Mouse (Mus musculus) forebrain, embryonic 14.5 days (tissue): ENCODE data around the gene Fbxo9. TPM values are rescaled to one million over a fixed set of nuclear protein-coding genes. Genes with fewer than 3 reads are reported as not detected.

Experiments used
- ATAC-seq: fragments of 200-750 bp; cut with Nextera tagmentation; 2 replicates; pipeline ENCODE4 v1.8.0; 2017; ENCODE audit warnings: mild to moderate bottlenecking, moderate library complexity
- DNase-seq: peaks from one replicate; pipeline ENCODE4 v3.0.0-alpha.2; 2015; ENCODE audit warnings: low spot score
- H3K27ac ChIP-seq: fragments of 300-500 bp; sonication (generic); 2 replicates; pipeline ENCODE4 v1.5.1; 2014; ENCODE audit warnings: low read depth, mild to moderate bottlenecking, control low read depth, low read length, moderate library complexity
- H3K27me3 ChIP-seq: fragments of 300-500 bp; sonication (generic); replicated peaks from 2 replicates; pipeline ENCODE4 v1.6.1; 2014; ENCODE audit warnings: low read length, control low read depth, mixed read lengths; ENCODE audit not compliant: control insufficient read depth, insufficient read depth
- H3K36me3 ChIP-seq: fragments of 300-500 bp; sonication (generic); 2 replicates; pipeline ENCODE4 v1.6.1; 2014; ENCODE audit warnings: low read length, control low read depth; ENCODE audit not compliant: control insufficient read depth, insufficient read depth
- H3K4me1 ChIP-seq: fragments of 300-500 bp; sonication (generic); 2 replicates; pipeline ENCODE4 v1.6.1; 2014; ENCODE audit warnings: antibody characterized with exemption, low read length, control low read depth; ENCODE audit not compliant: control insufficient read depth, insufficient read depth
- H3K4me2 ChIP-seq: fragments of 300-500 bp; sonication (generic); 2 replicates; pipeline ENCODE4 v1.6.1; 2014; ENCODE audit warnings: mild to moderate bottlenecking, control low read depth, low read length
- H3K4me3 ChIP-seq: fragments of 300-500 bp; sonication (generic); 2 replicates; pipeline ENCODE4 v1.5.1; 2014; ENCODE audit warnings: low read depth, low read length, control low read depth
- H3K9ac ChIP-seq: fragments of 300-500 bp; sonication (generic); 2 replicates; pipeline ENCODE4 v1.6.1; 2014; ENCODE audit warnings: mild to moderate bottlenecking, low read length, control low read depth, moderate library complexity
- H3K9me3 ChIP-seq: fragments of 300-500 bp; sonication (generic); replicated peaks from 2 replicates; pipeline ENCODE4 v1.6.1; 2016; ENCODE audit warnings: low read length, control low read depth, mixed read lengths; ENCODE audit not compliant: control insufficient read depth
- WGBS: fragments of 180-500 bp; shearing (Covaris S2); extraction: QIAGEN DNeasy Blood & Tissue Kit; methylation state at CpG from one replicate; pipeline ENCODE4 v1.1.7; 2014; 5-methylcytosine and 5-hydroxymethylcytosine counted together
- polyA plus RNA-seq: library from polyadenylated mRNA; unstranded; fragments of >200 nt; fragmentation: Nextera tagmentation; extraction: Ambion mirVana; gene quantifications from 2 replicates; pipeline ENCODE4 v1.2.1, GENCODE M21; 2014

Fbxo9 gene
- polyA plus RNA-seq, 1 experiment from 2014 or later: 50.3 TPM

DNA sequence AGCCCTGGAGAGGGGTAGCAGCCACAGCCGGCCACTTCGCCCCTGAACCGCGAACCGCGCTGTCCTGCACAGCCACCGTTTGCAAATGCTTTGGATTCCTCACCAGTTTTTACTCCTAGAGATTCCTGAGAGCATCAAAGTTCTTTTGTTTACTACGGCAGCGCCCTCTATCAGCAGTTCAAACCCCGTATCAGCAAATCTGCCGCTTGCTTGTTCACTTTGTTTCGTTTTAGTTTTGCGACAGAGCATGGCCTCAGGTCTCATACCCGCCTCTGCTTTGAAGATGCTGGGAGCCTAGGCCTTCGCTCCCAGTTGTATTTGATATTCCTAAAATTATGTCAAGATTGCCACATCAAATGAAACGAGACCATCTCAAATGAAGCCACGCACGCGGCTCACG is 62.1 kb downstream of the Fbxo9 start:
- Histone ChIP-seq H3K4me3 (no peak overlapping the region), H3K4me1 (no peaks in the 10 kb centered on the region), H3K9me3 (no peaks in the 10 kb centered on the region), H3K27ac (no peak overlapping the region), H3K27me3 (no peaks in the 10 kb centered on the region), H3K9ac (no peak overlapping the region), H3K4me2 (no peak overlapping the region), H3K36me3 (no peaks in the 10 kb centered on the region)
- ATAC-seq: no peak
- no peak for DNase-seq
- 62% methylated on average over 20 of the region's 20 CpGs for WGBS

DNA sequence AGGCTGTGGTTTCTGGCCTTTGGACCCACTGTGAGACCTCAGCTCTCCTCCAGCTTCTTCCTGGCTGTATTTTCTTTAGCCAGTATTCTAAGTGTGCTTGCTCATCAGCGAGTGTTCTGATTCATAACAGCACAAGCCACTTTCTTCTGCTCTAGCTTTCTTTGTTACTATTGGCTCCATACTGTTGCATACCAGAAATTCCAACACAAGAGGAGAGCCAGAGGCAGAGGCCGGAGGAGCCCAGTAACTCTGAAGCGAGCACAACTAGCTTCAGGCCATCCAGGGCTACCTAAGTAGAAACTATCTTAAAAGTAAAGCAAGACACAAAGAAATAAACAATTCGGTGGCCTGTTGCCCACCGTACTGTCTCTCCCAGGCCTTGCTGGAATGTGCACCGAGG is 63.7 kb downstream of the Fbxo9 start:
- ATAC-seq: no peak
- 84% methylated on average over 6 of the region's 6 CpGs for WGBS

DNA sequence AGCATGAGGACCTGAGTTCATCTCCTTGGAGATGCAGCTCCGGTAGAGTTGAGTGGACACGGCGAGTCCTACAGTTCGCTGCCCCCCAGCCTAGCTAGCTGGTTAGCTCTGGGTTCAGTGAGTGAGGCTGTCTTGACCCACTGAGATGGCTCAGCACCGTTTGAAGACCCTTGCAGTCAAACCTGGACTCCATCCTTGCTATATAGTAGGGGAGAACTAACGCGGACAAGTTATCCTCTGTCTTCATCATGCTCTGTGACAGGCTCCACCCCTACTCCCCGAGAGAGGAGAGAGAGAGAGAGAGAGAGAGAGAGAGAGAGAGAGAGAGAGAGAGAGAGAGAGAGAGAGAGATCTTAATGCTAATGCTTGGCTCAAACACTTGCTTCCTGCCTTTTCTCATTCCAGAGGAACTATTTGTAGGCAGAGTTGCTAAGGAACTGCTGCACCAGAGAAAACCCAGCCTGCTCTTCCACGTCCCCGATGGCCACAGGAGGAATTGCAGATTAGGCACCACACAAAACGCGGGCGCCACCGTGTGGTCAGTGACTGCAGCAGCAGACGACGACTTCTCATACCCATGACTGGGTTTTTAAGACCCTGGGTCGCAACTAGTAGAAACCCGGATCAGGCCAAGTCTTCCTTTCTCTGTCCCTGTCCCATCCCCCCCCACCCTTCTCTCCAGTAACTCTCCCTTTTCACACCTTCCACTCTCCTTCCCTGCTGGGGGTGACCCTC is 69.9 kb downstream of the Fbxo9 start:
- peak; percentile 42 for ATAC-seq
- Histone ChIP-seq H3K4me2 (no peak overlapping the region), H3K4me1 (no peaks in the 10 kb centered on the region), H3K27ac (no peak overlapping the region), H3K36me3 (no peaks in the 10 kb centered on the region), H3K9ac (no peak overlapping the region), H3K4me3 (no peak overlapping the region), H3K27me3 (no peaks in the 10 kb centered on the region), H3K9me3 (no peaks in the 10 kb centered on the region)
- 39% methylated on average over 18 of the region's 18 CpGs for WGBS
- peak; percentile 84 for DNase-seq

More for the DNA sequence above, 63.7 kb downstream of the Fbxo9 start:
- Histone ChIP-seq H3K9me3 (no peaks in the 10 kb centered on the region), H3K4me3 (no peak overlapping the region), H3K36me3 (no peaks in the 10 kb centered on the region), H3K27ac (no peak overlapping the region), H3K9ac (no peak overlapping the region), H3K27me3 (no peaks in the 10 kb centered on the region), H3K4me1 (no peaks in the 10 kb centered on the region), H3K4me2 (no peak overlapping the region)
- DNase-seq: no peak

DNA sequence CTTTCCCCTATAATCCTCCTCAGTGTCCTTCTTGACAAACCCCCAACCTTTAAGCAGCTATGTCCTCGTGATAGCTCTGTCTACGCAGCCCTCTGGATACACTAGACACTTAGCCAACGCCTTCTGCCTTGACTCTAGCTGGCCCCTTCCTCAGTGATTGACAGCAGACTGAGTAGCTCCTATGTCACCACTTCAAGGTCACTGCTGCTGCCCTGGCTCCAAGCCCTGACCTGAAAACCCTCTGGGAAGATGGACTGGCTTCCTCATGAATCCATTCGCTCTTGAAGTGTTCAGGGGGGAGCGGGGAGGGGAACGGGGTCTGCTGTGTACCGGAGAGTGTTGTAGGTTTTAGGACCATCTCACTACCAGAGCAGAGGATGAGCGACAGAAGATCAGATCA is 73.0 kb downstream of the Fbxo9 start:
- no peak for ATAC-seq
- WGBS: 87% methylated on average over 8 of the region's 8 CpGs
- no peak for DNase-seq
- Histone ChIP-seq H3K9ac (no peak overlapping the region), H3K27ac (no peak overlapping the region), H3K4me1 (no peaks in the 10 kb centered on the region), H3K4me2 (no peak overlapping the region), H3K4me3 (no peak overlapping the region), H3K27me3 (no peaks in the 10 kb centered on the region), H3K9me3 (no peaks in the 10 kb centered on the region), H3K36me3 (no peaks in the 10 kb centered on the region)

DNA sequence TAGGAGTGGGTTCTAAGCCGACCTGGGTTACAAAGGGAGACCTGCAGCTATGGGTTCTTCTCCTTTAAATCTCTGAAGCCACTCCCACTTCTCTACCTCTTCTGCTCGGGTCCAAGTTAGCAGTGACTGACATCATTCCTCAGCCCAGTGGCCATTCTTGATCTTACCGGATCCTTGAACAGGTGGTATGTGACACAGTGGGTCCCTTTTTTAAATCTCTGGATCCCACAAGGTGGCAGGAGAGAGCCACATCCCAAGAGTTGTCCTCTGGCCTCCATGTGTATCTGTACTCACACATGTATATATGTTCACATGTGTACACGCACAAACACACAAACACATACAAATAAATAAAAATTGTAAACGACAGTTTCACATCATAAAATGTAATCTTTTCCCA is 73.6 kb downstream of the Fbxo9 start:
- Histone ChIP-seq H3K9ac (no peak overlapping the region), H3K36me3 (no peaks in the 10 kb centered on the region), H3K27me3 (no peaks in the 10 kb centered on the region), H3K27ac (no peak overlapping the region), H3K4me1 (no peaks in the 10 kb centered on the region), H3K4me3 (no peak overlapping the region), H3K4me2 (no peak overlapping the region), H3K9me3 (no peaks in the 10 kb centered on the region)
- DNase-seq: no peak
- WGBS: 81% methylated on average over 5 of the region's 5 CpGs
- ATAC-seq: no peak

DNA sequence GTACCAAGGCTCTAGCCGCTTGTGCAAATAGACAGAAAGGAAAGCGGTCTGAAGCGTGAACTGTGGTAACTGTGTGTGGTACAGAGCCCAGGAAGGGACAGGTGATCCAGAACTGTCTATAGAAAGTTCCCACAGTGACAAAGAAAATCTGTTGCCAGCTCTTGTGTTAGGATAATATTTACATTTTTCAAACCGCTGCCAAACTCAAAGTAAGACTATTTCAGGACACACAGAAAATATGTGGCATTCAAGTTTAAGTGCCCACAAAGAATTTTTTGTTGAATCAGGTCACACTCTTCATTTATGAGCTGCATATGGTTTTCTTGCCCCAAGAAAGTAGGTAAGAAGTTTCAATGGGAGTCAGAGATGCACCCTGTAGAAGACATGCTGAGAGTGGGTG is 75.9 kb downstream of the Fbxo9 start:
- ATAC-seq (no peak), DNase-seq (no peak)
- Histone ChIP-seq H3K4me1 (no peaks in the 10 kb centered on the region), H3K27me3 (no peaks in the 10 kb centered on the region), H3K4me3 (no peak overlapping the region), H3K36me3 (no peaks in the 10 kb centered on the region), H3K9ac (no peak overlapping the region), H3K9me3 (no peaks in the 10 kb centered on the region), H3K27ac (no peak overlapping the region), H3K4me2 (no peak overlapping the region)
- WGBS: 93% methylated on average over 4 of the region's 4 CpGs

Other genes starting within 250 kb of the Fbxo9 start
- 65.4 and 66.9 TPM in 2 replicates for gene Elovl5, start 191.7 kb downstream of the Fbxo9 start, polyA plus RNA-seq
- gene Gcm1, start 57.1 kb downstream of the Fbxo9 start, polyA plus RNA-seq: not detected in 2 replicates
- gene Ick, start 127 bp upstream of the Fbxo9 start, polyA plus RNA-seq: 30.6 and 33.8 TPM in 2 replicates
- gene Gsta4, start 73.7 kb upstream of the Fbxo9 start, polyA plus RNA-seq: 22.2 and 24.1 TPM in 2 replicates
- gene Gsta1, start 121.6 kb upstream of the Fbxo9 start, polyA plus RNA-seq: not detected in 2 replicates
- not detected in 2 replicates for gene Gm3776, start 148.1 kb upstream of the Fbxo9 start, polyA plus RNA-seq
- not detected in 2 replicates for gene Gm10639, start 180.9 kb upstream of the Fbxo9 start, polyA plus RNA-seq
- gene Omt2a, start 205.7 kb upstream of the Fbxo9 start, polyA plus RNA-seq: not detected in 2 replicates
- gene Omt2b, start 218.5 kb upstream of the Fbxo9 start, polyA plus RNA-seq: not detected in 2 replicates
- gene Gsta2, start 246.7 kb upstream of the Fbxo9 start, polyA plus RNA-seq: not detected in 2 replicates